Mouse (Mus musculus) erythroid progenitor cell, adult 5-6 weeks (primary cell): Measurements from ENCODE around the gene Sesn1. TPM values are rescaled to one million over a fixed set of nuclear protein-coding genes. Genes with fewer than 3 reads are reported as not detected.
A peak's percentile ranks its signal among the peaks of the same experiment; 100 is the strongest.

Source experiments
- ATAC-seq: replicated peaks from 2 replicates; pipeline ENCODE4 v1.8.0; 2016; ENCODE audit warnings: moderate number of reproducible peaks, mild to moderate bottlenecking, moderate TSS enrichment, inconsistent platforms; ENCODE audit not compliant: poor library complexity, low FRiP score, severe bottlenecking
- total RNA-seq, 2 experiments: library from RNA; stranded (forward) in 1 of 2; stranded (reverse) in 1 of 2; fragments of 150-400 nt in 1 of 2; fragments of 186-747, 209-891 nt in 1 of 2; gene quantifications; 2 replicates each; pipeline versions ENCODE4 v1.2.3 to v1.2.4; 2015 to 2017; ENCODE audit warnings: low replicate concordance in 2 of 2

Gene Sesn1
- total RNA-seq, 2 experiments from 2014 or later = 56.7 to 88.9 TPM

DNA sequence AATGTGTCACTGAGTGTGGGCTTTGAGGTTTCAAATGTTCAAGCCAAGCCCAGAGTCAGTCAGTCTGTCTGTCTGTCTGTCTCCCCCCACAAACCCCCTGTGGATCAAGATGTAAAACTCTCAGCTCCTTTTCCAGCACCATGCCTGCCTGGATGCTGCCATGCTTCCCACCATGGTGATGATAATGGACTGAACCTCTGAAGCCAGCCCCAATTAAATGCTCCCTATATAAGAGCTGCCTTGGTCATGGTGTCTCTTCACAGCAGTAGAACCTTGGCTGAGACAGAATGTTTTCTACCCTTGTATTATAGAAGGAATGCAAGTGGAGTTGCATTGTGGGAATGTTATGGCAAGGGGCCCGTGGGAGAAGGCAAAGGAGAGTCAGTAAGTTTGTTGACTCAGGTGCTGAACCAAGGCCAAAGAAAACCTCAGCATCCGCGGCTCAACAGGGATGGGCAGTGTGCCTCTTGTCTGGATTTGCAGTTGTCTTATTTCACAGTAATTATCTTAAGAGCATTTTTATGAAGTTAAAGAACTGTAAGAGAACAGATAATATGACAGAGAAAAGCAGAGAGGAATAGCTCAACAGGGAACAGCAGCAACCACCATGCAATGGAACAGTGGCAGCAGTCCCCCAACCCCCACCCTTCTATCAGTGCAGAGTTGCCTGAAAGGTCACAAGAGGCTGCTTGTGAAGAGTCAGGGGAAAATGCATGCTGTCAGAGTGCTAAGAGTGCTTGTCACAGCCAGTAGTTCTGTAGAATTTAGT lies 56.5 kb downstream of the Sesn1 start:
- no peak for ATAC-seq

DNA sequence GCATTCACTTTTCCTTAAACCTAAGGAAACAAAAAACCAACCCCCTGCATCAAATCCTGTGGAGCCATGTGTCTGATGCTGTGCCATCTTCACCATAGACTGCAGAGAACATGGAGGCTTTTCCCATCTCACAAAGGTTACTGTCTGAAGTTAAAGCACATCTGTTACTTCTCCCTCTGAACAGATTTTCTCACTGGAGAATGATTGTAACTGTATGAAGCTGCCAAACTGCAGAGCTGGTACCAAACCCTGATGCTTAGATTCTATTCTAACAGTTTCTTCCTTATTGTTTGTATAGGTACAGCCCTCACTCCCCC lies 57.1 kb downstream of the Sesn1 start:
- no peak for ATAC-seq

DNA sequence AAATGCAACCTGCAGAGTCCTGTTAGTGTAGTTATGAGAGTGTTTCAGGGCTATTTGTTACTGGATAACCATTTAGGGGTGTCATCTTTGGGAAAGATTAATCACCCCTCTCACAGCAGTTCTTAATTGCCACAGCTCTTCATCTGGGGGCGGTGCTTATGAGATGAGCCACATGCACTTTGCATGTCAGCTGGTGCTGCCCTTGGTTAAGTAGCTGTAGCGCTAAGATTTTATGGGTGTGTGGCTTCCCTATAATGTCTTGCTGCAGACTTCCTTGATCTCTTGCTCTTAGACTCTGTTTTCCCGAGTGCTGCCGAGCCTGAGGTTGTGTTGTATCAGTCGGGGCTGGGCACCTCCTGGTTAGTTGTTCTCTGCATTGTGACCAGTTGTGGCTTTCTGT lies 58.2 kb downstream of the Sesn1 start:
- ATAC-seq = no peak

DNA sequence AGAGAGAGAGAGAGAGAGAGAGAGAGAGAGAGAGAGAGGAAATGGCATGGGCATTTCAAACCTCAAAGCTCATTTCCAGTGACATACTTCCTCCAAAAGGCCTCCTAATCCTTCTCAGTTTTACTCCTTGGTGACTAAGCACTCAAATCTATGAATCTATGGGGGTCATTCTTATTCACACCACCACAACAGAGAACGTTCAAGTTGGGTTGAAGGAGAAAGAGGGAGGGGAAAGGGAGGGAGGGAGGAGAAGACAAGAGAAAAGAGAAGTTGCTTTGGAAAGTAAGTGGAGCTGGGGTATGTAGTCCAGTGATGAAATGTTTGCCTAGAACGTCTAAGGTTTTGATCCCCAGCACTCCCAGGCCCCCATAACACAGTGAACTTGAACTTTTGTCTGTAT lies 60.4 kb downstream of the Sesn1 start:
- no peak for ATAC-seq

DNA sequence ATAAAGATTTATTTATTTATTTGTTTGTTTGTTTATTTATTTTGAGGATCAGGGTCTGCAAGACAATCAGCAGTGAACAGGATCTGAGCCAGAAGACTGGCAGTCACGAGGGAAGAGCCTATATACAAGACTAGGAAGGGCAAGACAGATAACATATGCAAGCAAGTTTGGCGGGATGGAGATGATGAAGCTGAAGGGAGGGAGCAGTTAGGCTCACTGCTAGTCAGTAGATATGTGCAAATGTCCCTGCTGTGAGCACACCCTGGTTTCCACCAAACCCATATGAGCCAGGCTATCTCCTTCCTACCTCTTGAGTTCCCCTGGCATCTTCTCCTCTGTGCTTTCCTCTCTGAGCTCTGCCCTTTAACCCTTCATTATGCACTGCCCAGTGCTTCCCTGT lies 61.8 kb downstream of the Sesn1 start:
- peak; percentile 76 for ATAC-seq

DNA sequence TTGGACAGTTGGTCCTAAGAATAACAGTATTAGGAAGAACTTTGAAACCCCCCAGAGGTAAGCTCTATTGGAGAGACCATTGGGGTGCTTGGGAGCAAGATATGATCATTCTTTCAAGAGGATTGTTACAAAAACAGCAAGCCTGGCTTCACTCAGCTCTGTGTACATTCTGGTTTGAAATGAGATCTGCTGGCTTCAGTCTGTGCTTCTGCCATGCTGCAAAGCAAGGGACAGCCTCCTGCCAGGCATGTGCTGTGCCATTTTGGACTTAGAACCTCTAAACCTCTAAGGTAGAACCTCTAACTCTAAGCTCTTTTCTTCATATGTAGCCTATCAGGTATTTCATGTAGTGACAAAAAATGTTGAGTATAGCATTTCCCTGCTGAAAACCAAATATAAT lies 65.9 kb downstream of the Sesn1 start:
- ATAC-seq = no peak

DNA sequence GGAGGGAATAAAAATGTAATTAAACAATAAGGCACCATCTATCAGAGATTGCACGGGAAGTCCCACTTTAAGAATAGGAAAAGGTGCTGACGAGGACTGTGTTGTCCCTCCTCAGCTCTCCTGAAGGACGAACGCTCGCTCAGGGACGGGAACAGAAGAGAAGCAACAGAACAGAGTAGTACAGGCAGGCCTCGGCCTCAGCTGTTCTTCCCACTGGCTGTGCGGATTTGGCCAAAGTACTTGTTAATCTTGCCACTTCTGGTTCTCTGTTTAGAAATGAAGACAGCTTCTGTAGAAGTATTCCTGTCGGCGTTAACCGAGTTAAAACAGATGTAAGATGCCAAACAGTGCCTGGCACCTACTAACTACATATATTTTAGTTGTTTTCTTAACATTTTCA lies 68.6 kb downstream of the Sesn1 start:
- ATAC-seq = no peak

DNA sequence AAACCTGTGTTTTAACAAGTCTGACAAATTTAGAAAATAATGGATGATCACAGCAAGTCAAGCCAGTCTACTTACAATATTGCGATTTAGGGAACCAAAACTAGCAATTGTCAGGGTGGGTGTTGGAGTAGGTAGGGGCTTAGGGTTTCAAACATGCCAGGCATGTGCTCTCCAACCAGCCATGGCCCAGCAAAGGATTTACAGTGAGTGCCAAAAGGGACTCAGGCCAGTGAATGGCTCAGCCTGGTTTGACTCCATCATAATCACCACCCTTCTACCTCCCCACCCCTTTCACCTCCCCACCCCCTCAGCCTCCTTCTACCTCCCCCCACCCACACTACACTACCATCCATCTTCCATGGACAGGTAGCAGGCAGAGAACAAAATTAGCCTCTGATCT lies 69.9 kb downstream of the Sesn1 start:
- no peak for ATAC-seq

DNA sequence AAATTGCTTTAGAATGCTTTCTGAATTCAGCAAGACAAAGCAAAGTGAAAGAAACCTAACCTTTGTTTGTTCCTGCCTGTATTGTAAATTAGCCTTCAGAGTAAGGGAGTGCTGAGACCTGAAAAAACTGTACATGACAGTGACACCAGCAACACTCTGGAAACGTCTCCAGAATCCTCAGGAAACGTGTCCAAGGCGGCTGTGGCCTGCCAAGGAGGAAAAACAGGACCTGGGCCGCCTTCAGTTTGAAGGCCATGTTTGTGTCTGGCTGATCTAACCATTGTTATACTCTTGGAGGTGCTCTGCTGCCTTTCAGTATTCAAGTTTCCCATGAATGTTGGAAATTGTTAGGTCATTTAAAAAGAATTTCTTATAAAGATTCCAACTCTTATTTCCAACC lies 70.5 kb downstream of the Sesn1 start:
- ATAC-seq = no peak

DNA sequence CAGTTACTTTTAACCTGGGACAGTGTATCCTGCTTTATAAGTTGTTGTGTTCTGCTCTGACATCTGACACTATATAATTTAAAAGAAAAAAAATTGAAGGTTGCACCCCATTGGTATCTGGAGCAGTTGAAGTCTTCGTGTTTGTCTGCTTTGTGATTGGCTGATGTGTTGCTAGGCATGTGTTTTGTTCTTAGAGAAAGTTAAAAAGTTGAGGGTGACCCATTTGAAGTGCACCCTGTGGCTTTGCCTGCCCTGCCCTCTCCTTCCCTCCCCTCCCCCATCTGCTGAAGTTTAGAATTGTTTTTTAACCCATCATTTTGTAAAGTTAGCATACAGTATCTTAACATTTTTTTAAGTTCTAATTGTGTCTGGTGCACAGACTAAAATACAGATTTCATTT lies 71.0 kb downstream of the Sesn1 start:
- ATAC-seq = no peak

DNA sequence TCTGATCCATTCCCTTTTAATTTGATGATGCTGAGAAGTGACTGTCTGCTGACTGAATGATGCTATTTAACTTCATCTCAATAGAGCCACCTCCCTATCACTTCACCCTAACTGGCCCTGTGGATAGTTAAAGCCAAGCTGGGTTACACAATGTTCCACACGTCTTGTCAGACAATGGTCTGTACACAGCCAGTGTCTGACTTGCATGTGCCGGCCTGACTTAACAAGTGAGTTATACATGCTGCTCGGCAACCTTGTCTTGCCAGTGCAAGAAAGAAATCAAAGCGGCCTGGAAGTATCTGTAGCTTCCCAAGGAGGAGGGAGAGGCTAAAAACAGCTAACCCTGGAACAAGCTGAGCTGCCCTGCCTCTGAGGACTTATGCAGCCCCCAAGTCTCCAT lies 71.7 kb downstream of the Sesn1 start:
- no peak for ATAC-seq

DNA sequence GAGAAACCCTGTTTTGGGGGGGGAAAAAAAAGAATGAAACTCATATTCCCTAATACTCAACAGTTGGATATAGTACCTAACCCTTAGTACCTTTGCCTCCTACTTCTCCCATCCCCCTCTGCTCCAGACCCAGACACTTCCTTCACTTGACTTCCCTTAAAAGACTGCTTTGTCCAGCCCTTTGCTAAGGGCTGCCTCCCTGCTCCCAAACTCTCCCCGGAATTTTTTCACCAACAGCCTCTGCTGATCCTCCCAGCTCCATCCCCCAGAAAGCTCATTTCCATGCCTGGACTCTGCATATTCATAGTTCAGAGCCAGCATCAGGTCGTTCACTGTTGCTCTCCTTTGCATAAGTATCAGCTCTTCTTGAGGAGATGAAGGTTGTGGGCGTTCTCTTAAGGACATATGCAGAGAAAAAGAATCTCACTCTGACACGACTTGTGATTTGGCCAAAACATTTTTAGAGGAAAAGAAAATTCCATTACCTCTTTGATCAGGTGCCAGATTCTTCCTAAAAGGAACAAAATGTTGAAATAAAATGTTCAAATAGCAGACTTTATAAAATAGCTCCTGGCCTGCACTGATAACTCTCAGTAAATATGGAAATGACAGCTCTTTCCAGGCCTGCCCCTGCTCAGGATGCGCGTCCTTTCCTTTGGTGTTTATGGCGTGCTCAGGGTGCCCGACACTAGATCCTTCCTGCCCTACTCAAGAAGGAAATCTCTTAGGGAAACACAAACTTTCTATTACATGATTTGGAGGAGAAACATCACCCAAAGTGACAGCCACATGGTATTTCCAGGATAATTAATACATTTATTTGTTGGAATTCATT lies 74.2 kb downstream of the Sesn1 start:
- ATAC-seq = no peak

DNA sequence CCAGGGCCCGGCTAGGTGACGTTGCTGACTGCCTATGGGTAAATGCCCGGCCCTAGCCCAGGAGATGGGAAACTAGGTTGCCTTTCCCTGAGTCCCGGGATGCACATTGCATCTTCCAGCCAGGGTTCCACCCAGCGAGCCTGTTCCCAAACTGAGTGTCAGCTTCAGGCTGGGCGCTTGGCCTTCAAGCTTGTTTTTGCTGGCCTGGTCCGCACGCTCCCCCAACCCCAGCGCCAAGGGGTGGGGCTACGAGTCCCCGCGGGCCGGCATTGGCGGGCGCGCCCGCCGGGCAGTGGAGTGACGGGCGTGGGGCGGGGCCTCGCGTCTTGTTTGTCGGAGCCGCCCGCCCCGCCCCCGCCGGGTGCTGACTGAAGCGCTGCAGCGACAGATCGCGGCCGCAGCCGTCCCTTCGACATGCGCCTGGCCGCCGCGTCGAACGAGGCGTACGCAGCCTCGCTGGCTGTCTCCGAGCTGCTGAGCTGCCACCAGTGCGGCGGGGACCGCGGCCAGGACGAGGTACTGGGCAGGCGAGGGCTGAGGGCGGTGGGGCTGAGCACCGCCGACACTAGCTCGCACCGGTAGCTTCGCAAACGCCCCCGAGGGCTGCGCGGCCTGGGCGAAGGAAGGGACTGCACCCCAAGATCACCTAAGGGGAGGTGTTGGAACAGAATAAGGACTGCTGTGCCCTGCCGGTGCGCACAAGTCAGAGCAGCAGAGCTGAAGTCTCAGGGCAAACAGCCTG lies 77.5 kb downstream of the Sesn1 start:
- ATAC-seq = peak; percentile 89

DNA sequence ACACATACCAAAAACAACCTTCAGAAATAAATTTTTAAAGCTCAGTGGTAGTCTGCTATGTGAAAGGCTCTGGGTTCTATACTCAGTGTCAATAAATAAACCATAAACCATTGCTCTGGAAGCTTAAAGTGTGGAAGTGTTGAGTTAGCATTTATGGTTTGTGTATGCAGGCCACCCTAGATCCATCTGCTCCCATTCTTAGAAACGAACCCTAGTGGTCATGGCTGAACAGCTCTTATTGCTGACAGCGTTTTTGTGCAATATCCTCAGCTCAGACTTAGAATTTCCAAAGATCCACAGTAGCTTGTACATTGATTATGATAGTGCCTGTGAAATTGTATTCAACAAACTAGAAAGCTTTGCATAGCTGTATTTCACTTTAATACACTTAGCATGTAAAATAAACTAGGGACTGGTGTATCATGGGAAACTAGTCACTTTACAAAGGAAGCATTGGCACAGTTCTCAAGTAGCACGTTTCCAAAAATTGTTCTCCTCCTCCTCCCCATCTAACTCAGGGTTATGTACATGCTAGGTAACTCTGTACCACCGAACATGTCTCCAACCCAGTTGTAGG lies 78.7 kb downstream of the Sesn1 start:
- peak; percentile 77 for ATAC-seq

DNA sequence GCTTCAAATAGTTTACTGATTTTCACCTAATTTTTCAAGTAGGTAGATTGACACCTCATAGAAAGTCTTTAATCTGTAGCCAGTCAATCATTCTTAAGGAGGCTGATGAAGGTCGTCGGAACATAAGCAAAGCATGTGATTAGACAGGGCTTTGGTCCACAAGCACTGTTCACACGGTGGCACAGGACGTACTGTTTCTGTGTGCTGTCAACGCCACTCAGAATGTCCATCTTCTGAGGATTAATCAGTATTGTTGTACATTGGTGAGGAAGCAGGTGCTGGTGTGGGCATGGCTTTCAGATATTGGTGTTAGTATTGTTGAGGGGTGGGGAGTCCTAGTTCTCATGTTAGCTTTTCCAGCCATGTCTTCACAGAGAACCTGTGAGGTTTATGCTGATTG lies 79.8 kb downstream of the Sesn1 start:
- ATAC-seq = no peak

DNA sequence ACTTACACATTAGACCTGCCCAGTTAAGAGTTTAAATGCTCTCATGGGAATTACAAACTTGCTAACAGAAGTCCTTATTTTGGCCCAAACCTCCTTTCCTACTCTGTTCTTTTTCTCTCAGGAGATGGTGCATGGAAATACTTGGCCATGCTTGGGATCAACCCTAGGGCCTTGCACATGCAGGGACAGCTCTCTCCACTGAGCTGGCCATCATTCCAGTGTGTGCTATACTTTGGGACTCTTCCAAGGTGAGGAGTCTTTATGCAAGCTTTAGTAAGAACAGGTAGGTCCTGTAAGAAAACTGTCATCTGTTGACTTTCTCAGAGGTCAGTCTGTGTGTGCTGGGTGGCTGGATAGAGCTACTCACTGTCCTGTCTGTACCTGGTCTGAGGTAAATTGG lies 80.8 kb downstream of the Sesn1 start:
- no peak for ATAC-seq

DNA sequence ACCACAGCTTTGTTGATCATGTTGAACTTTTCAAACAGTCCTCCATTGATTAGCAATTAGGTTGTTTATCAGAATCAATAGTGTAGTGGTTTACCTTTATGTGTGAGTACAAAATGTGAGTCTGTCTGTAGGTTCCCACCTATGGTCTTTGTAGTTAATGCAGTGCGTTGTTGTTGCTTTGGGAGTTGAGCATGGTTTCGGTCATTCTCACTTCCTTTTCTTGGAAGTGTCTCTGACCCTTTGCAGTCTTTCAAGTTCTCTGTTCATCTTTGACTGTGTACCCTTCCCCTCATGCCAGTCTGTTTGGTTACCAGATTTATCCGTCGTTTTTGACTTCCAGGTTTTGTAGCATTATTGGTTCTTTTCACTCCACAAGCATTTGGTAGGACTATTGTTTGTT lies 81.6 kb downstream of the Sesn1 start:
- ATAC-seq = no peak

DNA sequence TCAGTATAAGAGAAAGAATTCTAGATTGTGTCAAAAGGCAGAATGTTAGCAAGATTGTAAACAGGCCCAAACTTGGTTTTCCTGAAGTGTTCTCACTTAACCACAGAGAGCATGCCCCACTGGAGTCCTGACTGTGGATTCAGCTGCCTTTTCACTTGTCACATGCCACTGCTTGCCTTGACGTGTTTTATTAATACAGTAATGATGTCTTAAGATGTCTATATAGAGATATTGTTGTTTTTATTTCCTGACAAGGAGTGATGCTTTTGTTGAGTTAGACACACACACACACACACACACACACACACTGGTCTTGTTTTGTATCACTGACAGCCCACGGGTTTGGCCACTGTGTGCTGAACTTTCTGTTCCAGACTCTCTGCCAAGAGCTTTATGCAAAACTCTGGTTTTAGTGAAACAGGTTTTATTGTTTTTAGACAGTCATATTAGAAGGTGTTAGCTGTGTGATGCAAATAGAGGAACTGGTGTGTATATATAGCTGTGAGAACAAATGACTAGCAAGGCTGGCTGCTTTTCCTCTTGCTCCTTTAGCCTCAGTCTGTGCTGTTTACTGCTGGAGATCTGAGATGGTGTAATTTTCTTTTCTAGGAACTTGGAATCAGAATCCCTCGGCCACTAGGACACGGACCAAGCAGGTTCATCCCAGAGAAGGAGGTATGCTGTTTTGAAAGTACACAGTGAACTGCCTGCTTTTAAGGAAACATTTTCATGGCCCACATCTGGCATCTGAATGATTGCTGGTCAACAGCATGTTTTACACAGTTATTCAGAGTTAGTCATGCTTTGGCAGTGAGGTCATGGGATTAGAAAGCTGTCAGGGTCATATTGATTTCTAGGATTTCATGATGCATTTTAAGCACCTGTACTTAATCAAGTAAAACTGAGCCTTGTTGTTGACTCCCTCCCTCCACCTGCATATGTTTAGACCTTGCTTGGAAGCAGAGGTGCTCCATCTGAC lies 84.0 kb downstream of the Sesn1 start:
- ATAC-seq = no peak

DNA sequence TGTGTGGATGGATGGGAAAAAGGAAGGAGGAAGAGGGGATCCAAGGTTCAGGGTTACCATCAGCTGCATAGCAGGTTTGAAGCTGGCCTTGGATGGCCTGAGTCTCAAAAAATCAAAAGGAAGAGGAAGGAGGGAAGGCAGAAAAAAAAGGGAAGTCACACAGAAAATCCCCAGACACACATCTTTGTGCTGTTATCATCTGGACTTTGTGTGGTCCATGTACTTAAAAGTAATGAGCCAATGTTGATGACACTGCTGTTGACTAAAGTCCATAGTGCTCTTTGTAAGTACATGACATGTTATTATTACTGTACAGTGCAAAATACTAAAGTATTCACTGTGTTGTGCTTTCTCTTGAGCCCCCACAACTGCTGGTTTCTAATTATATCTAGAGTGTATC lies 86.7 kb downstream of the Sesn1 start:
- ATAC-seq = no peak
